Mouse (Mus musculus) retina, embryonic 14.5 days (tissue): ENCODE measurements around the gene Atp7a.

ENCODE experiments used
- DNase-seq: peaks from one replicate; pipeline ENCODE4 v3.0.0-alpha.2; 2015; ENCODE audit warnings: low spot score

The Atp7a gene

GRCm38 (mm10) chrX:106171106-106171852, 144.2 kb downstream of the Atp7a start:
- peak; percentile 86 for DNase-seq

DNA sequence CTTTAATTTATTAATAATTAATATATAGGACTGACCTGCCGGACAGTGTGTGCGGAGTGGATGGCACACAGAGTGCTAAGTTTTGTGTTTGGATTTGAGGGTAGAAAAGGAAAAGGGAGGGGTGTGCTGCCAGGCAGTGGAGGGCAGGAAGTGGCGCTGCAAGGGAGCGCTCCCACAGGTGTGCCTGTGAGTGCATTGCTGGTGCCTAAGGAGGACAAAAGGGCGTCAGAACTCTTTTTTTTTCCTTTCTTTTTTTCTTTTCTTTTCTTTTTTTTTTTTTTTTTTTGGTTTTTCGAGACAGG, 144.7 kb downstream of the Atp7a start:
- no peak for DNase-seq
